Mouse (Mus musculus): ENCODE results near the gene Rbfox3. TPM values are rescaled to one million over a fixed set of nuclear protein-coding genes. Genes with fewer than 3 reads are reported as not detected.

Rbfox3 gene
- polyA plus RNA-seq, 1 experiment from 2014 or later, result 69.3 TPM

GRCm38 (mm10) chr11:118600168-118600567 lies 311.2 kb downstream of the Rbfox3 start:
- WGBS, result 3% methylated on average over 9 of the region's 9 CpGs
- DNase-seq (ENCODE audit: low spot score), result no peak
- Histone ChIP-seq H3K27ac (peak overlapping the region; percentile 69), H3K9ac (peak overlapping the region; percentile 6), H3K4me3 (replicated peaks; ENCODE audit: low read length) (no peak overlapping the region), H3K27me3 (ENCODE audit: control insufficient read depth, insufficient read depth, low read length) (no peaks in the 10 kb centered on the region), H3K36me3 (replicated peaks; ENCODE audit: control insufficient read depth, insufficient read depth) (no peaks in the 10 kb centered on the region), H3K4me2 (replicated peaks) (0 out of 2 replicates have a peak overlapping the region, but pooled peaks have one; percentile 5), H3K9me3 (ENCODE audit: control insufficient read depth, low read length) (no peaks in the 10 kb centered on the region), H3K4me1 (replicated peaks; ENCODE audit: control insufficient read depth, insufficient read depth, low read length) (peaks cover 41% of the 10 kb centered on the region)
- ATAC-seq (ENCODE audit: low FRiP score), result peak; percentile 34; the same call in 1 of the 2 replicates

GRCm38 (mm10) chr11:118598726-118599125 lies 312.7 kb downstream of the Rbfox3 start:
- Histone ChIP-seq H3K9me3 (ENCODE audit: control insufficient read depth, low read length) (no peaks in the 10 kb centered on the region), H3K9ac (no peak overlapping the region), H3K27me3 (ENCODE audit: control insufficient read depth, insufficient read depth, low read length) (no peaks in the 10 kb centered on the region), H3K4me1 (replicated peaks; ENCODE audit: control insufficient read depth, insufficient read depth, low read length) (peaks cover 33% of the 10 kb centered on the region), H3K4me2 (replicated peaks) (no peak overlapping the region), H3K4me3 (replicated peaks; ENCODE audit: low read length) (no peak overlapping the region), H3K27ac (no peak overlapping the region), H3K36me3 (replicated peaks; ENCODE audit: control insufficient read depth, insufficient read depth) (no peaks in the 10 kb centered on the region)
- WGBS, result 65% methylated on average over 5 of the region's 5 CpGs
- ATAC-seq (ENCODE audit: low FRiP score), result no peak
- DNase-seq (ENCODE audit: low spot score), result no peak

- Histone ChIP-seq H3K9ac (no peak overlapping the region), H3K27ac (no peak overlapping the region), H3K4me1 (replicated peaks; ENCODE audit: control insufficient read depth, insufficient read depth, low read length) (peaks cover 10% of the 10 kb centered on the region), H3K9me3 (ENCODE audit: control insufficient read depth, low read length) (no peaks in the 10 kb centered on the region), H3K36me3 (replicated peaks; ENCODE audit: control insufficient read depth, insufficient read depth) (no peaks in the 10 kb centered on the region), H3K4me3 (replicated peaks; ENCODE audit: low read length) (no peak overlapping the region), H3K4me2 (replicated peaks) (no peak overlapping the region), H3K27me3 (ENCODE audit: control insufficient read depth, insufficient read depth, low read length) (no peaks in the 10 kb centered on the region)
- WGBS, result 6% methylated on average over 15 of the region's 15 CpGs
- DNase-seq (ENCODE audit: low spot score), result peak; percentile 77
- ATAC-seq (ENCODE audit: low FRiP score), result no peak
Measured at GRCm38 (mm10) chr11:118584826-118585225, 326.6 kb downstream of the Rbfox3 start.

- Histone ChIP-seq H3K27ac (no peak overlapping the region), H3K36me3 (replicated peaks; ENCODE audit: control insufficient read depth, insufficient read depth) (no peaks in the 10 kb centered on the region), H3K4me3 (replicated peaks; ENCODE audit: low read length) (no peak overlapping the region), H3K27me3 (ENCODE audit: control insufficient read depth, insufficient read depth, low read length) (no peaks in the 10 kb centered on the region), H3K9ac (no peak overlapping the region), H3K9me3 (ENCODE audit: control insufficient read depth, low read length) (no peaks in the 10 kb centered on the region), H3K4me1 (replicated peaks; ENCODE audit: control insufficient read depth, insufficient read depth, low read length) (peaks cover 10% of the 10 kb centered on the region), H3K4me2 (replicated peaks) (no peak overlapping the region)
- ATAC-seq (ENCODE audit: low FRiP score) (no peak), DNase-seq (ENCODE audit: low spot score) (no peak)
- 96% methylated on average over 1 of the region's 1 CpGs for WGBS
Measured at GRCm38 (mm10) chr11:118583989-118584388, 327.4 kb downstream of the Rbfox3 start.

- Histone ChIP-seq H3K9ac (no peak overlapping the region), H3K36me3 (replicated peaks; ENCODE audit: control insufficient read depth, insufficient read depth) (no peaks in the 10 kb centered on the region), H3K4me2 (replicated peaks) (no peak overlapping the region), H3K4me1 (replicated peaks; ENCODE audit: control insufficient read depth, insufficient read depth, low read length) (peaks cover 10% of the 10 kb centered on the region), H3K27me3 (ENCODE audit: control insufficient read depth, insufficient read depth, low read length) (no peaks in the 10 kb centered on the region), H3K9me3 (ENCODE audit: control insufficient read depth, low read length) (no peaks in the 10 kb centered on the region), H3K27ac (no peak overlapping the region), H3K4me3 (replicated peaks; ENCODE audit: low read length) (no peak overlapping the region)
- WGBS, result 74% methylated on average over 8 of the region's 8 CpGs
- no peak for ATAC-seq (ENCODE audit: low FRiP score)
- DNase-seq (ENCODE audit: low spot score), result no peak
Measured at GRCm38 (mm10) chr11:118583573-118583972, 327.8 kb downstream of the Rbfox3 start.

- peak overlapping the region; percentile 63 for H3K27ac ChIP-seq
- no peak overlapping the region for H3K4me3 ChIP-seq (replicated peaks; ENCODE audit: low read length)
- no peak for DNase-seq (ENCODE audit: low spot score)
- ATAC-seq (ENCODE audit: low FRiP score), result no peak
- no peak overlapping the region for H3K4me2 ChIP-seq (replicated peaks)
- H3K9me3 ChIP-seq (ENCODE audit: control insufficient read depth, low read length), result no peaks in the 10 kb centered on the region
- WGBS, result 49% methylated on average over 4 of the region's 4 CpGs
- no peaks in the 10 kb centered on the region for H3K27me3 ChIP-seq (ENCODE audit: control insufficient read depth, insufficient read depth, low read length)
- H3K36me3 ChIP-seq (replicated peaks; ENCODE audit: control insufficient read depth, insufficient read depth), result no peaks in the 10 kb centered on the region
- H3K4me1 ChIP-seq (replicated peaks; ENCODE audit: control insufficient read depth, insufficient read depth, low read length), result peaks cover 31% of the 10 kb centered on the region
- no peak overlapping the region for H3K9ac ChIP-seq
Measured at GRCm38 (mm10) chr11:118581019-118581418, 330.4 kb downstream of the Rbfox3 start.

- DNase-seq (ENCODE audit: low spot score), result no peak
- H3K27me3 ChIP-seq (ENCODE audit: control insufficient read depth, insufficient read depth, low read length), result no peaks in the 10 kb centered on the region
- H3K9ac ChIP-seq, result no peak overlapping the region
- no peak overlapping the region for H3K27ac ChIP-seq
- H3K4me1 ChIP-seq (replicated peaks; ENCODE audit: control insufficient read depth, insufficient read depth, low read length), result peaks cover 39% of the 10 kb centered on the region
- H3K4me3 ChIP-seq (replicated peaks; ENCODE audit: low read length), result no peak overlapping the region
- H3K9me3 ChIP-seq (ENCODE audit: control insufficient read depth, low read length), result no peaks in the 10 kb centered on the region
- 86% methylated on average over 8 of the region's 8 CpGs for WGBS
- H3K36me3 ChIP-seq (replicated peaks; ENCODE audit: control insufficient read depth, insufficient read depth), result no peaks in the 10 kb centered on the region
- H3K4me2 ChIP-seq (replicated peaks), result no peak overlapping the region
- ATAC-seq (ENCODE audit: low FRiP score), result no peak
Measured at GRCm38 (mm10) chr11:118579622-118580021, 331.8 kb downstream of the Rbfox3 start.

- H3K9me3 ChIP-seq (ENCODE audit: control insufficient read depth, low read length), result no peaks in the 10 kb centered on the region
- H3K4me2 ChIP-seq (replicated peaks), result no peak overlapping the region
- H3K27ac ChIP-seq, result peak overlapping the region; percentile 26; the same call in 1 of the 2 replicates
- ATAC-seq (ENCODE audit: low FRiP score) (no peak), DNase-seq (ENCODE audit: low spot score) (no peak)
- no peak overlapping the region for H3K4me3 ChIP-seq (replicated peaks; ENCODE audit: low read length)
- H3K36me3 ChIP-seq (replicated peaks; ENCODE audit: control insufficient read depth, insufficient read depth), result no peaks in the 10 kb centered on the region
- peaks cover 50% of the 10 kb centered on the region for H3K4me1 ChIP-seq (replicated peaks; ENCODE audit: control insufficient read depth, insufficient read depth, low read length)
- H3K9ac ChIP-seq, result 0 out of 2 replicates have a peak overlapping the region, but pooled peaks have one; percentile 11
- peaks cover under 1% of the 10 kb centered on the region; the same call in 1 of the 2 replicates for H3K27me3 ChIP-seq (ENCODE audit: control insufficient read depth, insufficient read depth, low read length)
- 44% methylated on average over 13 of the region's 15 CpGs for WGBS
Measured at GRCm38 (mm10) chr11:118577271-118577670, 334.1 kb downstream of the Rbfox3 start.

GRCm38 (mm10) chr11:118576611-118577010 lies 334.8 kb downstream of the Rbfox3 start:
- H3K36me3 ChIP-seq (replicated peaks; ENCODE audit: control insufficient read depth, insufficient read depth), result no peaks in the 10 kb centered on the region
- DNase-seq (ENCODE audit: low spot score) (no peak), ATAC-seq (ENCODE audit: low FRiP score) (no peak)
- H3K27ac ChIP-seq, result 0 out of 2 replicates have a peak overlapping the region, but pooled peaks have one; percentile 26
- H3K9ac ChIP-seq, result peak overlapping the region; percentile 33; the same call in 1 of the 2 replicates
- no peak overlapping the region for H3K4me2 ChIP-seq (replicated peaks)
- no peak overlapping the region for H3K4me3 ChIP-seq (replicated peaks; ENCODE audit: low read length)
- peaks cover 50% of the 10 kb centered on the region for H3K4me1 ChIP-seq (replicated peaks; ENCODE audit: control insufficient read depth, insufficient read depth, low read length)
- no peaks in the 10 kb centered on the region for H3K9me3 ChIP-seq (ENCODE audit: control insufficient read depth, low read length)
- 33% methylated on average over 8 of the region's 8 CpGs for WGBS
- H3K27me3 ChIP-seq (ENCODE audit: control insufficient read depth, insufficient read depth, low read length), result peaks cover 7% of the 10 kb centered on the region

- H3K36me3 ChIP-seq (replicated peaks; ENCODE audit: control insufficient read depth, insufficient read depth), result no peaks in the 10 kb centered on the region
Measured at GRCm38 (mm10) chr11:118574418-118574817, 337.0 kb downstream of the Rbfox3 start.

More at GRCm38 (mm10) chr11:118574418-118574817, 337.0 kb downstream of the Rbfox3 start:
- H3K4me2 ChIP-seq (replicated peaks), result no peak overlapping the region
- H3K4me3 ChIP-seq (replicated peaks; ENCODE audit: low read length), result no peak overlapping the region
- peaks cover 29% of the 10 kb centered on the region for H3K27me3 ChIP-seq (ENCODE audit: control insufficient read depth, insufficient read depth, low read length)
- H3K4me1 ChIP-seq (replicated peaks; ENCODE audit: control insufficient read depth, insufficient read depth, low read length), result peaks cover 45% of the 10 kb centered on the region
- 89% methylated on average over 5 of the region's 5 CpGs for WGBS
- no peaks in the 10 kb centered on the region for H3K9me3 ChIP-seq (ENCODE audit: control insufficient read depth, low read length)
- DNase-seq (ENCODE audit: low spot score), result no peak
- ATAC-seq (ENCODE audit: low FRiP score), result no peak
- H3K27ac ChIP-seq, result no peak overlapping the region
- H3K9ac ChIP-seq, result no peak overlapping the region

Data from hindbrain, embryonic 14.5 days (tissue).